Mouse (Mus musculus): ENCODE measurements at regions not wholly inside any gene's neighbourhood (a gene's known extent, or its start where the extent isn't known, plus 50 kb on each side); places are given as distances from the start of the nearest gene placed in this dataset.
A peak's percentile ranks its signal among the peaks of the same experiment; 100 is the strongest.
"Not testable (repeated sequence)": the region's sequence is repeated elsewhere in the genome, so short reads cannot be mapped to it uniquely, and the experiment has no call there.

- DNase-seq (ENCODE audit: low spot score in 2 of 2), result no peak
Observed at GRCm38 (mm10) chr11:20390622-20391021, 58.1 kb upstream of the Slc1a4 start.

- not testable (repeated sequence) for DNase-seq (ENCODE audit: low spot score in 2 of 2)
Observed at GRCm38 (mm10) chr11:20393302-20393701, 60.8 kb upstream of the Slc1a4 start.

- not testable (repeated sequence) for DNase-seq (ENCODE audit: low spot score in 2 of 2)
Observed at GRCm38 (mm10) chr11:20393807-20394206, 61.3 kb upstream of the Slc1a4 start.

GRCm38 (mm10) chr11:20395848-20396203 is 63.3 kb upstream of the Slc1a4 start:
- DNase-seq (ENCODE audit: low spot score in 2 of 2), result no peak

DNA sequence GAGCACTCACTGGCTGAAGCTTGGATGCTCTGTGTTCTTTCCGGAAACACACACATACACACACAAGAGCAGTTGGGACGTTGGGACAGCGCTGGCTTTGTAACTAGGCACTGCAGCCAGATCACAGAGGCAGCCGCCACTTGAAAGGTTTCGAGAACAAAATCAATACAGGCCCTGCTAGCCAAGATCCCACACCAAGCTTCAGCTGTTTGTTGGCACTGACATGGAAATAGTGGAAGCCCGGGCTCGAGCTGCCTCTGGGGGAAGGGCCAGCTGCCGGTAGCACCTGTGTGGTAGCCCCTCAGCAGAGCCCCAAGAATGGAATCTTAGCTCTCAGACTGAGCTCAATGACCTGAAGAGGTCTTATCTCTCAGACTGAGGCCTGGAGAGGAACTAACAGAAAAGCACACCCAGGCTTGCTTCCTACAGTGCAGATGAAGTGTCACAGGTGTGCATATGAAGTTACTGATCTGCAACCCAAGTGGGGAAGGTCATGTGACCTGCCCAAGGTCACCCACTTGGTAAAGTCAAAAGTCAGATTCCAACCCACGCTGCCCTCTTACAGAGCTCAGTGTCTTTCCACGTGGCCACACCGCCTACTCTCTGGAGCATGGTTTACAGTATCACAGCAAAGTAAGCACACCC is 63.8 kb upstream of the Slc1a4 start:
- no peak for DNase-seq (ENCODE audit: low spot score in 2 of 2)

DNA sequence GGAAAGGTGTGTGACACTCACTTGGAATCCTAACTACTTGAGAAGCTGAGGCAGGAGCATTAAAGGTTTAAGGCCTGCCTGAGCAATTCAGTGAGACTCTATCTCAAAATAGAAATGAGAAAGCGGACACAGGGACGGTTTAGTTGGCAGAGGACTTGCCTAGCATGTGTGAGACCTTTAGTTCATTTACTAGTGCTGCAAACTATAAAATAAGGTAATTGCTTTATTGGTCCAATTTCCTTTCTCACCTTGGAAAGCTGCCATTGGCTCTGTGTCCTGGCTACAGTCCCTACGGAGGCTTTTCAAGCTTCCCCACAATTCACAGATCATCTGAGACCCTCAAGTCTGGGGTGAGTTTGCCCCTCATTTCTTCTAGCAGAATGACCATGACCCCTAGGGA is 64.4 kb upstream of the Slc1a4 start:
- DNase-seq (ENCODE audit: low spot score in 2 of 2), result no peak

DNA sequence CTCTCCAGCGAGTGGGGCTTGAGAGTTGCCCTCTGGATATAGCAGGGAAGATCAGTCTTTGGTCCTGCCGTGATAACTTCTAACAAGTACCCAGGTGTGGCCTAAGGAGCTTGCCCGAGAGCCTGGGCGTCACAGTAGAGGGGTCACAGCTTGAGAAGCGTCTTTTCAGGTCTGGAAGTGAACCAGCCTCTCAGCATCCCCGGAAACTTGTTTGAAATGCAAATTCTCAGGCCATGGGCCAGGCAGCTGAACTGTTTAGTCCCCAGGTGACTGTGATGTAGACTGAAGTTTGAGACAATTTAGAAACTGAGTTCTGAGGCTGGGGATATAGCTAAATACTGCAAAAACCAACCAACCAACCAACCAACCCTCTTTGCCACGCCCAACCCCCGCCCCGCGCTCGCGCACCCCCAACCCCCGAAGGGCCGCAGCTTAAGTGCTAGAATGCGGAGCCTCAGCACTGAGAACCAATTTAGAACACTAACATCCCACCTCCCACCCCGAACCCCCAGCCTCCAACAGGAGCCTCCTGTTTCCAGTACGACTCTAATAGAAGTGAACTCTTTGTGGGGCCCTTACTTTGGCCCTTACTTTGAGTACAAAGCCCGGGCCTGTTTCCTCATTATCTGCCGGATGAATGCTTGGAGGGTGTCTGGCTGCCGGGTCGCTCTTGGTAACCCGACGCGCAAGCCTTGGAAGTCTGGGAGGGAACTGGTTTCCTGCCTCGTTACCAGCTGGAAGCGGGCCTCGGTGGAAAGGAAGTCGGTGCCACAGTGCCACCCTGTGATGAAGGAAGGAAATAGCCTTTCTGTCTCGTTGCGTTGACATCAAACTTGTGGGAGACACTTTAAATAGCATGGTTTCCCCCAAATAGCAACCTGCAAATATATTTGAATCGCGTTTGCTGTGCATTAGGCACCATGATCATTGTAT is 68.1 kb upstream of the Slc1a4 start:
- DNase-seq (ENCODE audit: low spot score in 2 of 2), result peak; percentile 40 to 70

DNA sequence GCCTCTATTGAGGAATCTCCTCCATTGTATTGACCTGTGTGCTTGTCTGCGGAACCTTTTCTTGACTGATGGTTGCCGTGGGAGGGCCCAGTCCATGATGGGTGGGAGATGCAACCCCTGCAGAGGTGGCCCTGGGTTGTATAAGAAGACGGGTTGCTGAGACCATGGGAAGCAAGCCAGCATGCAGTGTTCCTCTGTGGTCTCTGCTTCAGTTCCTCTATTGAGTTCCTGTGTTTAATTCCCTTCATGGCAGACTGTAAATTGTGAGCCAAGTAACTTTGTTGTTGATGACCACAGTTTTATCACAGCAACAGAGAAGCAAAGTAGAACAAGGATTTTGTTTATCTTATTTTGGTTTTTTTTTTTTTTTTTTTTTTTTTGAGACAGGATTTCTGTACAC is 70.9 kb upstream of the Slc1a4 start:
- no peak for DNase-seq (ENCODE audit: low spot score in 2 of 2)

DNA sequence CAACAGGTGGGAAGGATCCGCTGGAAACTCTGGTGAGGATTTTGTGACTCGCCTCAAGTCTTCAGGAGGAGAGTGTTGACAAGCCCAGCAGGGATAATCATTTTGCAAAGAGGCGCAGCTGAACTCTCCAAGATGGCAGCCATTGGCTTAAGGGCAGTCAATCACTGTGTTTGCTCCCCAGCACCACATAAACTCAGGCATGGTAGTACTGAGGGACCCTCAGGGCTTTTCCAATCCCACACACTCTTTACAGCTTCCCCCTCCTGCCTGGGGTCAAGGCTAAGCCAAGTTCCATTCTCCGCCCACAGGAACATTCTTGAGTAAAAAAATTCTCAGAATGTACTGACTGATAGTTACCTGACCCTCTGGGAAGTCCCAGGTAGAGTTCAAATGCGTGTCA is 72.0 kb upstream of the Slc1a4 start:
- no peak for DNase-seq (ENCODE audit: low spot score in 2 of 2)

- DNase-seq (ENCODE audit: low spot score in 2 of 2), result no peak
Observed at GRCm38 (mm10) chr11:20418141-20418540, 85.6 kb upstream of the Slc1a4 start.

- no peak for DNase-seq (ENCODE audit: low spot score in 2 of 2)
Observed at GRCm38 (mm10) chr11:20420876-20421275, 88.4 kb upstream of the Slc1a4 start.

- DNase-seq (ENCODE audit: low spot score in 2 of 2), result no peak
Observed at GRCm38 (mm10) chr11:20436057-20436456, 103.5 kb upstream of the Slc1a4 start.

GRCm38 (mm10) chr11:20442476-20442875 is 100.6 kb upstream of the Sertad2 start:
- no peak for DNase-seq (ENCODE audit: low spot score in 2 of 2)

DNA sequence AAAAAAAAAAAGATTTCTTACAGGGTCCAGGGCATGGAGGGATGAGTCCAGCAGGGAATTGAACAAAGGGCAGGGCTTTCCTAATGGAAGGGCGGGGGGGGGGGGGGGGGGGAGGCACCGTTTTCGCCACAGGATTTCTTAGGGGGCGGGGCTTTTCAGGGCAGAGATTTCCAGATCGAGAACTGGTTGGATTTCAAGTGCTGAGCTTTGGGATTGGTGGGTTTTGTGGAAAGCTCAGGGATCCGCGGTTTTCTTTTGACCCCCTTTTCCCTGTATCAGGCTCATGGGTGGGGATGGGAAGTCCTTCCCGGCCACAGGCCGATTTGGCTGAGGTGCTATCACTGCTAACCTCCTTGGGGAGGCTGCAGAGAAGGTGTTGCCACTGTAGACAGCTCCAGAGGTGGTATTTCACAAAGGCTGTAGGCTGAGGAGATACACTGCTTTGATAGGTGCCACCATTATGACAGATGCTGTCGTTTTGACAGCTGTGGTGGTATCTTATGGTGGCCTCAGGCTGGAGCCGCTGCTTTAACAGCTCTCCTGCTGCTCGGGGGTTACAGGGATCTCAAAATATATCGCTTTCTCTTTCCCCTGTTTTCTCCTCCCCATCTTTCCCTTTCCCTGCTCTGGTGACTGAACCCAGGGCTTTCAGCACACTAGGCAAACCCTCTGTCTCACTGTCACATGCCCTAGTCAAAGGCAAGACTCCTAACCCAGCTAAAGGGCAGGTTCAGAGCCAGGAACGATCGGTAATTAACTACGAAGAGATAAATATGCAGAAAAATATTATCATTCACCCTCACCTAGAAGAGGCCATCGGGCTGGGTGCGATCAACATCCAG is 97.8 kb upstream of the Sertad2 start:
- DNase-seq (ENCODE audit: low spot score in 2 of 2), result no peak

DNA sequence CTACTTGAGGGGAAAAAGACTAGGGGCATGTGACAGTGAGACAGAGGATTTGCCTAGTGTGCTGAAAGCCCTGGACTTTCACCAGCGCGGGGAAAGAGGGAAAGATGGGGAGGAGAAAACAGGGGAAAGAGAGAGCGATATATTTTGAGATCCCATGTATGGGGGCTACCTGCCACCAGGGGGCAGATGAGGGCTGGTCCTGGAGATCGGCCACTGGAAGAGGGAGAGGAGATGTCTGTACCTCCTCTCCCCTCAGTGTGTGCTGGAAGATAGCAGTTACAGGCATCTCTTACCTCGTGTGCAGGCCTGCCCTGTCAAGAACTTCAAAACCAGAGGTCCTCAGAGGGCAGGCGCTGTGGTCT is 97.2 kb upstream of the Sertad2 start:
- DNase-seq (ENCODE audit: low spot score in 2 of 2), result peak; percentile 35 to 37

- DNase-seq (ENCODE audit: low spot score in 2 of 2), result no peak
Observed at GRCm38 (mm10) chr11:20452901-20453300, 90.2 kb upstream of the Sertad2 start.

GRCm38 (mm10) chr11:20453786-20454185 is 89.3 kb upstream of the Sertad2 start:
- DNase-seq (ENCODE audit: low spot score in 2 of 2), result no peak

DNA sequence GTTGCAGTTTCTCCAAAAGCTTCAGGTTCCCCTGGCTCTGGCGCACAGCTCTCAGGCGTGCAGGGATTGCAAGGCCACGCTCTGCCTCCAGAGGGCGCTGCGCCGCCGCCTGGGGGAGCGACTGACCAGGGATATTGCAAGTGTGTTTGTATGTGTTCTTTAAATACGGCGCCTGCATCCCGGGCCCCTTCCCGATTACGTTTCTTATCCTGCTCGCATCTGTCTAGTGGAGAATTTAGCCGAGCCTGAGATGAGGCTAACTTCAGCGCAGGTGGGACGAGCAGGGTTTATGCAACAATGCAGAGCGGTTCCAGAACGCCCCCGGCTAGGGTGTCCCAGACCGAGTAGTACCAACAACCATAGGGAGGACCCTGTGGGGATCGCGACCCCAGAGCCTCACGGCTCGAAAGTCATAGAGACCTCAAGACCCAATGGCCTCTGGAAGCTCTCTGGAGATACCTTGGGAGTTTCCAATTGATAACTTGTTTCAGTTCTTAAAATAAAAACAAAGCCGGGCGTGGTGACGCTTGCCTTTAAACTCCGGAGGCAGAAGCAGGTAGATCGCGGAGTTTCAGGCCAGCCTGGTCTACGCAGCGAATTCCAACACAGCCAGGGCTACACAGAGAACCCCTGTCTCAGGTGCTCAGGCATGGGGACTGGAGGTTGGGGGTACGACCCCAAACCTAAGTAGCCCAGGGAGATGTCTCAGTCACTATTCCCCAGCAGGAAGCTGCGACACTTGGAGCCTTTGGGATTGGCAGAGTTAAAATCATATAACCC is 87.8 kb upstream of the Sertad2 start:
- peak; percentile 78 to 80 for DNase-seq (ENCODE audit: low spot score in 2 of 2)

DNA sequence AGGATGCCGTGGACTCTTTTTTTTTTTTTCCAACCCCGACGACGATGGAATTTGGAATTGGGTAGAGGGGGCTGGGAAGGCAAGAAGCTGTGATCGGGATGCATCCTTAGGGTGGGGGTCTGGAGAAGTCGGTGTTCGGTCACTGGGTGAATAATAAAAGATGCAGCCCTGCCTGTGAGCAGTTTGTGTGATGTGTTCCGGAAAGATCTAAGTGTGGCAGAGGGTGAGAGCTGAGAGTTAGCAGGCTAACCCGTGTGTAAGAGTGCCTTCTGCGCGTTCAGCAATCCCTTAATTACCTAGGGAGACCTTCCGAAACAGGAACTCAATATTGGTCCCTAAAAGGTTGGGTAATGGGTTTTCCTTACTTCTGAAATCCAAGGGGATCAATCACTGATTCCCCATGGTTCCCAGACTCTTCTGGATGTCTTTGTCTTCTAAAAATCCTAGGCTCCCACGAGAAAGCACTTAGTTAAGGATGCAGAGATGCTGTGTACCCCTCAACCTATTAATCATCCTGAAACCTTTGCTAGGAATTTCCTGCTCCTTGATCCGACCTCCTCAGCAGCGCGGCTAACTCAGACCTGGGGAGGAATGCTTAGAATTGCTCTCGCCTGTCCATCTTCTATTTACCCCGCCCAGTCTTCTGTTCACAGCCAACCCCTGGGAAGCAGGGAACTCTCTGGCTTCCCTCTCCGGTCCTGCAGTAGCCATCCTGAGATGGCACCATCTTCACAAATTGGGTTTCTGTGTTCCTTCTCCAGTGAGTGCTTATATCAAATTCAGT is 87.0 kb upstream of the Sertad2 start:
- no peak for DNase-seq (ENCODE audit: low spot score in 2 of 2)

DNA sequence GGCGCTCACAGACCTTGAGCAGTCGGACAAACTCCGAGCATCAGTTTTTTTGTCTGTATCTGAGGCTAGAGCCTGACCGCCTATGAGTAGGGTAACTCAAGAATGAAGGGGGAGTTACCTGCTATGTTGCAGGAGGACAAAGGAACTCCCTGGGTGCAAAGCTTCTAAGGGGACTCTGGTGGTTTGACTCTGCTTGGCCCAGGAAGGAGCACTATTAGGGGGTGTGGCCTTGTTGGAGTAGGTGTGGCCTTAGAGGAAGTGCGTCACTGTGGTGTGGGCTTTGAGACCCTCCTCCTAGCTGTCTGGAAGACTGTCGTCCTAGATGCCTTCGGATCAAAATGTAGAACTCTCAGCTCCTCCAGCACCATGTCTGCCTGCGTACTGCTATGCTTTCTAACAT is 83.9 kb upstream of the Sertad2 start:
- DNase-seq (ENCODE audit: low spot score in 2 of 2), result no peak

Measured in adrenal gland, postnatal 4 days (tissue).